Mouse (Mus musculus) embryonic facial prominence, embryonic 13.5 days (tissue): ENCODE measurements around the gene Sh3glb2. TPM values are rescaled to one million over a fixed set of nuclear protein-coding genes. Genes with fewer than 3 reads are reported as not detected.
A peak's percentile ranks its signal among the peaks of the same experiment; 100 is the strongest.

ENCODE experiments used
- ATAC-seq: fragments of 200-750 bp; cut with Nextera tagmentation; 2 replicates; pipeline ENCODE4 v1.8.0; 2017; ENCODE audit warnings: low read depth; ENCODE audit not compliant: insufficient number of reproducible peaks, insufficient read depth, low FRiP score, low TSS enrichment
- H3K27ac ChIP-seq: fragments of 300-500 bp; sonication (generic); 2 replicates; pipeline ENCODE4 v1.5.1; 2015; ENCODE audit warnings: moderate library complexity, mild to moderate bottlenecking, inconsistent platforms
- H3K27me3 ChIP-seq: fragments of 300-500 bp; sonication (generic); 2 replicates; pipeline ENCODE4 v1.6.1; 2015; ENCODE audit warnings: mild to moderate bottlenecking, inconsistent platforms
- H3K36me3 ChIP-seq: fragments of 300-500 bp; sonication (generic); 2 replicates; pipeline ENCODE4 v1.6.1; 2015; ENCODE audit warnings: mild to moderate bottlenecking, inconsistent platforms
- H3K4me1 ChIP-seq: fragments of 300-500 bp; sonication (generic); 2 replicates; pipeline ENCODE4 v1.6.1; 2015; ENCODE audit warnings: inconsistent platforms
- H3K4me2 ChIP-seq: fragments of 300-500 bp; sonication (generic); 2 replicates; pipeline ENCODE4 v1.6.1; 2015; ENCODE audit warnings: moderate library complexity, mild to moderate bottlenecking, inconsistent platforms
- H3K4me3 ChIP-seq: fragments of 300-500 bp; sonication (generic); 2 replicates; pipeline ENCODE4 v1.5.1; 2015; ENCODE audit warnings: mild to moderate bottlenecking, inconsistent platforms
- H3K9ac ChIP-seq: fragments of 300-500 bp; sonication (generic); 2 replicates; pipeline ENCODE4 v1.6.1; 2015; ENCODE audit warnings: mild to moderate bottlenecking, inconsistent platforms
- H3K9me3 ChIP-seq: fragments of 300-500 bp; sonication (generic); 2 replicates; pipeline ENCODE4 v1.6.1; 2016; ENCODE audit warnings: inconsistent platforms
- WGBS: fragments of 180-500 bp; shearing (Covaris S2); methylation state at CpG from one replicate; pipeline ENCODE4 v1.1.7; 2015; ENCODE audit warnings: mixed read lengths; 5-methylcytosine and 5-hydroxymethylcytosine counted together
- polyA plus RNA-seq: library from polyadenylated mRNA; unstranded; fragments of >200 nt; fragmentation: Nextera tagmentation; extraction: Ambion mirVana; gene quantifications from 2 replicates; pipeline ENCODE4 v1.2.1, GENCODE M21; 2015

The Sh3glb2 gene
- polyA plus RNA-seq, 1 experiment from 2014 or later: 85.8 TPM

- H3K9ac ChIP-seq: no peak overlapping the region
- H3K4me3 ChIP-seq: no peak overlapping the region
- no peaks in the 10 kb centered on the region for H3K27me3 ChIP-seq
- peaks cover 22% of the 10 kb centered on the region for H3K4me1 ChIP-seq
- ATAC-seq: no peak
- H3K27ac ChIP-seq: no peak overlapping the region
- no peak overlapping the region for H3K4me2 ChIP-seq
- WGBS: 89% methylated on average over 7 of the region's 7 CpGs
- peaks cover 58% of the 10 kb centered on the region for H3K36me3 ChIP-seq
- no peaks in the 10 kb centered on the region for H3K9me3 ChIP-seq
These were observed 36.6 kb upstream of the Sh3glb2 start for GRCm38 (mm10) chr2:30395757-30396156.

- Histone ChIP-seq H3K9ac (peak overlapping the region; percentile 81), H3K27ac (peak overlapping the region; percentile 87; the same call in 1 of the 2 replicates), H3K4me2 (peak overlapping the region; percentile 95), H3K4me1 (peaks cover 22% of the 10 kb centered on the region), H3K27me3 (no peaks in the 10 kb centered on the region), H3K4me3 (peak overlapping the region; percentile 84), H3K36me3 (peaks cover 33% of the 10 kb centered on the region), H3K9me3 (no peaks in the 10 kb centered on the region)
- WGBS: 87% methylated on average over 1 of the region's 1 CpGs
- ATAC-seq: no peak
These were observed 34.2 kb upstream of the Sh3glb2 start for GRCm38 (mm10) chr2:30393370-30393656.

- Histone ChIP-seq H3K36me3 (peaks cover 28% of the 10 kb centered on the region), H3K27ac (peak overlapping the region; percentile 87), H3K9me3 (no peaks in the 10 kb centered on the region), H3K9ac (peak overlapping the region; percentile 81), H3K27me3 (no peaks in the 10 kb centered on the region), H3K4me3 (peak overlapping the region; percentile 84), H3K4me1 (peaks cover 22% of the 10 kb centered on the region), H3K4me2 (peak overlapping the region; percentile 95)
- under 1% methylated on average over 54 of the region's 54 CpGs for WGBS
- ATAC-seq: peak; percentile 70
These were observed 33.6 kb upstream of the Sh3glb2 start for GRCm38 (mm10) chr2:30392577-30393369.

- Histone ChIP-seq H3K4me3 (peak within 1 kb of the TSS; percentile 84), H3K27ac (peak within 1 kb of the TSS; percentile 87), H3K9me3 (no peaks in the 10 kb centered on the region), H3K9ac (peak within 1 kb of the TSS; percentile 81), H3K27me3 (no peaks in the 10 kb centered on the region), H3K4me1 (peaks cover 22% of the 10 kb centered on the region), H3K4me2 (peak within 1 kb of the TSS; percentile 95), H3K36me3 (peaks cover 22% of the 10 kb centered on the region)
- WGBS: under 1% methylated on average over 40 of the region's 40 CpGs
- peak; percentile 97 for ATAC-seq
These were observed 33.0 kb upstream of the Sh3glb2 start, which contains the start of gene Dolpp1 for GRCm38 (mm10) chr2:30392114-30392576. TSS of gene Dolpp1 (plus strand) at chr2:30392254.

GRCm38 (mm10) chr2:30389000-30389399 is 29.9 kb upstream of the Sh3glb2 start:
- Histone ChIP-seq H3K9me3 (no peaks in the 10 kb centered on the region), H3K27me3 (no peaks in the 10 kb centered on the region), H3K4me2 (no peak overlapping the region), H3K36me3 (peaks cover 22% of the 10 kb centered on the region), H3K4me1 (peaks cover 20% of the 10 kb centered on the region), H3K27ac (no peak overlapping the region), H3K9ac (no peak overlapping the region), H3K4me3 (no peak overlapping the region)
- WGBS: 89% methylated on average over 2 of the region's 2 CpGs
- no peak for ATAC-seq

GRCm38 (mm10) chr2:30386913-30387312 is 27.8 kb upstream of the Sh3glb2 start:
- Histone ChIP-seq H3K9ac (no peak overlapping the region), H3K4me2 (no peak overlapping the region), H3K27ac (no peak overlapping the region), H3K4me1 (peaks cover 8% of the 10 kb centered on the region; the same call in 1 of the 2 replicates), H3K36me3 (peaks cover 39% of the 10 kb centered on the region), H3K4me3 (no peak overlapping the region), H3K27me3 (no peaks in the 10 kb centered on the region), H3K9me3 (no peaks in the 10 kb centered on the region)
- WGBS: 81% methylated on average over 9 of the region's 9 CpGs
- no peak for ATAC-seq

- Histone ChIP-seq H3K9me3 (no peaks in the 10 kb centered on the region), H3K4me3 (no peak overlapping the region), H3K27ac (no peak overlapping the region), H3K9ac (no peak overlapping the region), H3K4me2 (no peak overlapping the region), H3K4me1 (no peaks in the 10 kb centered on the region), H3K27me3 (no peaks in the 10 kb centered on the region), H3K36me3 (peaks cover 52% of the 10 kb centered on the region)
- ATAC-seq: no peak
- WGBS: 82% methylated on average over 4 of the region's 4 CpGs
These were observed 26.5 kb upstream of the Sh3glb2 start for GRCm38 (mm10) chr2:30385591-30385990.

GRCm38 (mm10) chr2:30384814-30385213 is 25.7 kb upstream of the Sh3glb2 start:
- Histone ChIP-seq H3K4me2 (no peak overlapping the region), H3K4me1 (no peaks in the 10 kb centered on the region), H3K27ac (no peak overlapping the region), H3K27me3 (no peaks in the 10 kb centered on the region), H3K4me3 (no peak overlapping the region), H3K36me3 (peaks cover 60% of the 10 kb centered on the region), H3K9me3 (no peaks in the 10 kb centered on the region), H3K9ac (no peak overlapping the region)
- ATAC-seq: no peak
- 75% methylated on average over 5 of the region's 5 CpGs for WGBS

- peaks cover 93% of the 10 kb centered on the region for H3K36me3 ChIP-seq
- H3K9me3 ChIP-seq: no peaks in the 10 kb centered on the region
- H3K27ac ChIP-seq: no peak overlapping the region
- WGBS: 93% methylated on average over 4 of the region's 4 CpGs
- no peaks in the 10 kb centered on the region for H3K4me1 ChIP-seq
- H3K27me3 ChIP-seq: no peaks in the 10 kb centered on the region
- H3K4me2 ChIP-seq: no peak overlapping the region
- H3K4me3 ChIP-seq: no peak overlapping the region
- no peak for ATAC-seq
- 0 out of 2 replicates have a peak overlapping the region, but pooled peaks have one; percentile 21 for H3K9ac ChIP-seq
These were observed 22.2 kb upstream of the Sh3glb2 start for GRCm38 (mm10) chr2:30381377-30381725.

GRCm38 (mm10) chr2:30380564-30381376 is 21.6 kb upstream of the Sh3glb2 start:
- H3K9me3 ChIP-seq: no peaks in the 10 kb centered on the region
- no peaks in the 10 kb centered on the region for H3K4me1 ChIP-seq
- ATAC-seq: no peak
- no peaks in the 10 kb centered on the region for H3K27me3 ChIP-seq
- peaks cover 97% of the 10 kb centered on the region for H3K36me3 ChIP-seq
- H3K27ac ChIP-seq: no peak overlapping the region
- no peak overlapping the region for H3K4me3 ChIP-seq
- H3K9ac ChIP-seq: no peak overlapping the region
- 89% methylated on average over 10 of the region's 10 CpGs for WGBS
- no peak overlapping the region for H3K4me2 ChIP-seq

- Histone ChIP-seq H3K36me3 (peaks cover 96% of the 10 kb centered on the region), H3K4me2 (no peak overlapping the region), H3K27ac (no peak overlapping the region), H3K4me3 (no peak overlapping the region), H3K9ac (no peak overlapping the region), H3K4me1 (no peaks in the 10 kb centered on the region), H3K27me3 (no peaks in the 10 kb centered on the region), H3K9me3 (no peaks in the 10 kb centered on the region)
- no peak for ATAC-seq
- 94% methylated on average over 7 of the region's 7 CpGs for WGBS
These were observed 20.2 kb upstream of the Sh3glb2 start for GRCm38 (mm10) chr2:30379307-30379706.

- ATAC-seq: no peak
- Histone ChIP-seq H3K36me3 (peaks cover 96% of the 10 kb centered on the region), H3K27ac (no peak overlapping the region), H3K4me1 (no peaks in the 10 kb centered on the region), H3K4me3 (no peak overlapping the region), H3K9me3 (no peaks in the 10 kb centered on the region), H3K4me2 (no peak overlapping the region), H3K27me3 (no peaks in the 10 kb centered on the region), H3K9ac (no peak overlapping the region)
- 86% methylated on average over 5 of the region's 5 CpGs for WGBS
These were observed 18.6 kb upstream of the Sh3glb2 start for GRCm38 (mm10) chr2:30377721-30378120.
